Mouse (Mus musculus) G1E (cell line): ENCODE data around the gene Syt2. TPM values are rescaled to one million over a fixed set of nuclear protein-coding genes. Genes with fewer than 3 reads are reported as not detected.

Source experiments
- ATAC-seq: 2 replicates; pipeline ENCODE4 v1.8.0; 2016; ENCODE audit warnings: mild to moderate bottlenecking; ENCODE audit not compliant: insufficient number of reproducible peaks, poor library complexity, low FRiP score, severe bottlenecking; ENCODE audit errors: extremely low read depth
- DNase-seq: peaks from one replicate; pipeline ENCODE4 v3.0.0; 2012; ENCODE audit warnings: low spot score
- H3K27me3 ChIP-seq: 2 replicates; pipeline ENCODE4 v1.6.1; 2012; ENCODE audit warnings: mild to moderate bottlenecking, low read length, inconsistent platforms; ENCODE audit not compliant: insufficient read depth
- H3K36me3 ChIP-seq: replicated peaks from 2 replicates; pipeline ENCODE3; 2012; ENCODE audit warnings: mild to moderate bottlenecking, inconsistent platforms
- H3K4me1 ChIP-seq: 2 replicates; pipeline ENCODE4 v1.6.1; 2012; ENCODE audit warnings: low read depth, low read length, inconsistent platforms, mixed read lengths; ENCODE audit not compliant: insufficient read depth
- H3K4me3 ChIP-seq: 2 replicates; pipeline ENCODE4 v1.5.1; 2012; ENCODE audit warnings: low read depth, mild to moderate bottlenecking, inconsistent platforms, low read length, moderate library complexity, mixed read lengths
- H3K9me3 ChIP-seq: replicated peaks from 2 replicates; pipeline ENCODE4 v1.6.1; 2012; ENCODE audit warnings: inconsistent platforms
- CTCF ChIP-seq: IDR thresholded peaks from 2 replicates; pipeline ENCODE4 v1.5.1; 2012; ENCODE audit warnings: low read depth, low read length, inconsistent platforms, mixed read lengths
- GATA1 ChIP-seq: IDR thresholded peaks from 2 replicates; pipeline ENCODE4 v1.6.1; 2012; ENCODE audit warnings: borderline replicate concordance, low read length, inconsistent platforms, mixed read lengths
- GATA2 ChIP-seq: IDR thresholded peaks from 2 replicates; pipeline ENCODE4 v1.6.1; 2012; ENCODE audit warnings: low read depth, low read length, inconsistent platforms, borderline replicate concordance
- POLR2AphosphoS5 ChIP-seq: IDR thresholded peaks from 2 replicates; pipeline ENCODE4 v1.6.1; 2012; ENCODE audit warnings: low read depth, low read length, inconsistent platforms; ENCODE audit not compliant: insufficient replicate concordance
- TAL1 ChIP-seq: conservative IDR thresholded peaks from 2 replicates; pipeline ENCODE4 v1.6.1; 2012; ENCODE audit warnings: low read depth, low read length, inconsistent platforms, mixed read lengths
- polyA plus RNA-seq: library from polyadenylated mRNA; stranded (reverse); fragments of >175 nt; gene quantifications from 2 replicates; pipeline ENCODE4 v1.2.3, GENCODE M21; 2012
- total RNA-seq, 2 experiments: library from RNA; stranded (forward) in 1 of 2; stranded (reverse) in 1 of 2; fragments of 200-1000 nt in 1 of 2; fragments of >200 nt in 1 of 2; fragmentation: Nextera tagmentation in 1 of 2; gene quantifications; 2 replicates each; pipeline ENCODE4 v1.2.3; 2014 to 2017

Gene Syt2
- total and polyA plus RNA-seq, 3 experiments = 0.66 TPM; not detected in 2

GRCm38 (mm10) chr1:134609172-134609571, 37.3 kb upstream of the Syt2 start:
- ATAC-seq (no peak), DNase-seq (no peak)
- Histone ChIP-seq H3K9me3 (no peaks in the 10 kb centered on the region), H3K27me3 (no peaks in the 10 kb centered on the region), H3K4me1 (peaks cover 19% of the 10 kb centered on the region), H3K36me3 (peaks cover 72% of the 10 kb centered on the region), H3K4me3 (no peak overlapping the region)
- TF ChIP-seq CTCF (no peak), GATA1 (no peak), TAL1 (no peak), POLR2AphosphoS5 (no peak), GATA2 (no peak)

GRCm38 (mm10) chr1:134614554-134614953, 31.9 kb upstream of the Syt2 start:
- no peak overlapping the region for H3K4me3 ChIP-seq
- H3K4me1 ChIP-seq = no peaks in the 10 kb centered on the region
- ATAC-seq (no peak), DNase-seq (no peak)
- no peak for TF ChIP-seq POLR2AphosphoS5
- H3K9me3 ChIP-seq = no peaks in the 10 kb centered on the region
- H3K36me3 ChIP-seq = peaks cover 80% of the 10 kb centered on the region
- no peaks in the 10 kb centered on the region for H3K27me3 ChIP-seq

GRCm38 (mm10) chr1:134614988-134615387, 31.5 kb upstream of the Syt2 start:
- Histone ChIP-seq H3K4me3 (no peak overlapping the region), H3K36me3 (peaks cover 84% of the 10 kb centered on the region), H3K9me3 (no peaks in the 10 kb centered on the region), H3K27me3 (no peaks in the 10 kb centered on the region), H3K4me1 (no peaks in the 10 kb centered on the region)
- TF ChIP-seq POLR2AphosphoS5 (no peak), GATA2 (no peak), GATA1 (no peak), TAL1 (no peak)
- ATAC-seq (no peak), DNase-seq (no peak)

- Histone ChIP-seq H3K36me3 (peaks cover 92% of the 10 kb centered on the region), H3K27me3 (no peaks in the 10 kb centered on the region), H3K9me3 (no peaks in the 10 kb centered on the region), H3K4me3 (no peak overlapping the region), H3K4me1 (no peaks in the 10 kb centered on the region)
- TF ChIP-seq CTCF (no peak), GATA2 (no peak), GATA1 (no peak), TAL1 (no peak), POLR2AphosphoS5 (no peak)
- ATAC-seq (no peak), DNase-seq (no peak)
These were observed 28.8 kb upstream of the Syt2 start for GRCm38 (mm10) chr1:134617656-134618055.

GRCm38 (mm10) chr1:134625325-134625724, 21.2 kb upstream of the Syt2 start:
- H3K36me3 ChIP-seq = peaks cover 96% of the 10 kb centered on the region
- DNase-seq (no peak), ATAC-seq (no peak)
- H3K4me3 ChIP-seq = no peak overlapping the region
- TF ChIP-seq CTCF (no peak), GATA2 (no peak), TAL1 (no peak), GATA1 (no peak), POLR2AphosphoS5 (no peak)
- no peaks in the 10 kb centered on the region for H3K27me3 ChIP-seq
- peaks cover 4% of the 10 kb centered on the region; the same call in 1 of the 2 replicates for H3K9me3 ChIP-seq
- H3K4me1 ChIP-seq = peaks cover 18% of the 10 kb centered on the region

GRCm38 (mm10) chr1:134629455-134629854, 17.0 kb upstream of the Syt2 start:
- ATAC-seq = peak; percentile 66; the same call in 1 of the 2 replicates
- Histone ChIP-seq H3K4me1 (peaks cover 20% of the 10 kb centered on the region), H3K27me3 (no peaks in the 10 kb centered on the region), H3K36me3 (peaks cover 100% of the 10 kb centered on the region), H3K4me3 (no peak overlapping the region), H3K9me3 (peaks cover 4% of the 10 kb centered on the region; the same call in 1 of the 2 replicates)
- peak; percentile 29 for DNase-seq
- no peak for TF ChIP-seq GATA1
- TF ChIP-seq TAL1 = no peak; the same call in 1 of the 2 replicates
- no peak for TF ChIP-seq CTCF
- no peak for TF ChIP-seq POLR2AphosphoS5
- TF ChIP-seq GATA2 = no peak
